Mouse (Mus musculus): ENCODE data around the gene Ears2. TPM values are rescaled to one million over a fixed set of nuclear protein-coding genes. Genes with fewer than 3 reads are reported as not detected.
A peak's percentile ranks its signal among the peaks of the same experiment; 100 is the strongest.

Ears2 gene
- polyA plus RNA-seq, 1 experiment = 10.8 TPM

DNA sequence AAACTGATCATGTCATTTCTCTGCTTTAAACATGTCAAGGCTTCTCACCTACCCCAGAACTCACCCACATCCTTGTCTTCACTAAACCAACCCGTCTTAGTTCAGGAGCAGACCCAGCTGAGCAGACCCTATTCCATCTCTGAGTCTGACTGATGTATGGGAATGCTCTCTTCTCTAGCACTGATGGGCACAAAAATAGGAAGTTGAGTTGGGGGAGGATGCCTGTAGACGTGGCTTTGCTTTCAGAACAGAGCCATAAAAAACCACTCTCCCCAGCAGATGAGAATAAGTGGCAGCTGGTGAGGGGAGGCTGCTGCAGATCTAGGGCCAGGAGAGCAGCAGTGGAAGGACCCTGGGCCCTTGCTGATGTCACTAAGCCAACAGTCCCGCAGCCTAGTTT lies 33.7 kb downstream of the Ears2 start:
- Histone ChIP-seq H3K4me3 (no peak overlapping the region), H3ac (ENCODE audit: control insufficient read depth, insufficient read length) (no peak overlapping the region), H3K79me2 (ENCODE audit: control insufficient read depth, insufficient read depth) (no peaks in the 10 kb centered on the region), H3K36me3 (ENCODE audit: control insufficient read depth, insufficient read depth) (no peaks in the 10 kb centered on the region), H3K27me3 (ENCODE audit: control insufficient read depth, insufficient read depth, insufficient read length) (no peaks in the 10 kb centered on the region), H3K4me2 (ENCODE audit: low read depth) (no peak overlapping the region)
- TF ChIP-seq CEBPB (IDR thresholded peaks at IDR 0.05; ENCODE audit: insufficient read depth, poor library complexity, severe bottlenecking) (no peak), POLR2A (IDR thresholded peaks at IDR 0.05; ENCODE audit: insufficient read length, low read depth) (no peak), E2F4 (IDR thresholded peaks at IDR 0.05; ENCODE audit: insufficient read depth) (no peak)

DNA sequence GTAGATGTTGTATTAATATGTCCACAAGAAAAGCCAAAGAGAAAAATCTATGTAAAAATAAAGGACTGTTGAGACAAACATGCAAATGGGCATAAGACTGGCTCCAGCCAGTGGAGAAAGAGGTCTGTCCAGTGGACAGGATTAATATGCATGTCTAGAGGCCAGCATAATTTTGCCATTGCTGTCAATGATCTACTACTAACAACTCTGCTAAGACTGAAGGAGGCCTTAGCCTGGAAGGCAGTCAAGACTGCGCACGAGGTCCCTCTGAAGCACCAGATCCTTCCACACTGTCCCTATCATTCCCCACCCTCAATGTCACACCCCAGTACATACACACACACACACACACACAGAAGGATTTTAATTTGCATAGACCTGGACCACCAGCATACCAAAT lies 44.9 kb downstream of the Ears2 start:
- TF ChIP-seq MYOD1 (IDR thresholded peaks at IDR 0.05; ENCODE audit: control insufficient read depth in 1 of 3, insufficient read length in 2 of 3, low read depth in 2 of 3) (no peak), REST (IDR thresholded peaks at IDR 0.05; ENCODE audit: insufficient read depth, insufficient read length) (no peak), POLR2AphosphoS2 (IDR thresholded peaks at IDR 0.05; ENCODE audit: insufficient read length, low read depth) (no peak), TCF3 (IDR thresholded peaks at IDR 0.05; ENCODE audit: insufficient read length, low read depth) (no peak), MYOG (IDR thresholded peaks at IDR 0.05; ENCODE audit: control insufficient read depth in 1 of 3, insufficient read depth in 1 of 3, insufficient read length in 2 of 3, low read depth in 2 of 3) (no peak), CEBPB (IDR thresholded peaks at IDR 0.05; ENCODE audit: insufficient read depth, poor library complexity, severe bottlenecking) (no peak), USF1 (IDR thresholded peaks at IDR 0.05; ENCODE audit: low read depth) (no peak), MAX (IDR thresholded peaks at IDR 0.05; ENCODE audit: low read depth) (no peak), SRF (IDR thresholded peaks at IDR 0.05; ENCODE audit: control insufficient read depth, insufficient read length, low read depth) (no peak), POLR2A (IDR thresholded peaks at IDR 0.05; ENCODE audit: insufficient read length, low read depth) (no peak), TCF12 (IDR thresholded peaks at IDR 0.05; ENCODE audit: insufficient read depth, poor library complexity, severe bottlenecking) (no peak), E2F4 (IDR thresholded peaks at IDR 0.05; ENCODE audit: insufficient read depth) (no peak)
- Histone ChIP-seq H3K4me3 (no peak overlapping the region), H3ac (ENCODE audit: control insufficient read depth, insufficient read length) (no peak overlapping the region), H3K27me3 (ENCODE audit: control insufficient read depth, insufficient read depth, insufficient read length) (no peaks in the 10 kb centered on the region), H3K36me3 (ENCODE audit: control insufficient read depth, insufficient read depth) (no peaks in the 10 kb centered on the region), H3K79me2 (ENCODE audit: control insufficient read depth, insufficient read depth) (peaks cover 29% of the 10 kb centered on the region), H3K4me2 (ENCODE audit: low read depth) (no peak overlapping the region)

DNA sequence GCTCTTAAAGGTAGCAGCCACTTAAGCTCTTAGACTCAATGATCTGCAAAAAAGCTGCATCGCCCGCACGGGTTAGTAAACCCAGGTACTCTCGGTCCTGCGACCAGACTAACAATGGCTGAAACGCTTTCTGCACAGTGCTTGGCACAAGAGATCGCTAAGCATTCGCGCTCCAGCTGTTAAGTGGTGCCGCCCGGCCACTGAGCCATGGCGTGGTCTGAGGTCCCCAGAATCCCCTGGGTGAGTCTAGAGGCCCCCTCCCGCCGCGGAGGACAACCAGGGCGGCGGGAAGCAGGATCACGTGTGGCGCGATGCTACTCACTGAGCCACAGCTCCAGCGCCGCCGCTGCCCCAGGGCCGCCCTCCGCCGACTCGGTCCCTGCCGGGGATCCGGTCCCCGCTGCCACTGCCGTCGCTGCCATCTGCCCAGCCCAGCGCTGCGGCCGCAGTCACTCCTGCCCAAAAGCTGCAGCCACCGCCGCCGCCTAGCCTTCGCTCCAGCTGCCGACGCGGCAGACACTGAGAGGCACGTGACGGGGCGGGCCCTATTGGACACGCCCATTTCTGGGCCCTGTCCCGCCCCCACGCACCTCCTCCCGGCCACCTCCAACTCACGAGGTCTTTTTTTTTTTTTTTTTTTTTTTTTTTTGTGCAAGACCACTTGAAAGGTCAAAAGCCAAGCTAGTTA lies 46.3 kb downstream of the Ears2 start, which contains the start of gene Gga2:
Gene Gga2, minus strand, starts transcription at position 556 of the 688 bp plus-strand sequence.
- peak within 1 kb of the TSS; percentile 25 for H3ac ChIP-seq (ENCODE audit: control insufficient read depth, insufficient read length)
- peak within 1 kb of the TSS; percentile 65 for H3K4me3 ChIP-seq
- H3K79me2 ChIP-seq (ENCODE audit: control insufficient read depth, insufficient read depth) = peaks cover 41% of the 10 kb centered on the region
- TF ChIP-seq MYOG (IDR thresholded peaks at IDR 0.05; ENCODE audit: control insufficient read depth in 1 of 3, insufficient read depth in 1 of 3, insufficient read length in 2 of 3, low read depth in 2 of 3) = peak in 2 of 3 experiments; percentile 73
- TF ChIP-seq POLR2A (IDR thresholded peaks at IDR 0.05; ENCODE audit: insufficient read length, low read depth) = peak; percentile 99
- TF ChIP-seq MAX (IDR thresholded peaks at IDR 0.05; ENCODE audit: low read depth) = no peak
- TF ChIP-seq REST (IDR thresholded peaks at IDR 0.05; ENCODE audit: insufficient read depth, insufficient read length) = peak; percentile 9
- TF ChIP-seq E2F4 (IDR thresholded peaks at IDR 0.05; ENCODE audit: insufficient read depth) = no peak
- no peak for TF ChIP-seq TCF12 (IDR thresholded peaks at IDR 0.05; ENCODE audit: insufficient read depth, poor library complexity, severe bottlenecking)
- peak in 2 of 3 experiments; percentile 54 to 80 for TF ChIP-seq MYOD1 (IDR thresholded peaks at IDR 0.05; ENCODE audit: control insufficient read depth in 1 of 3, insufficient read length in 2 of 3, low read depth in 2 of 3)
- peak; percentile 98 for TF ChIP-seq POLR2AphosphoS2 (IDR thresholded peaks at IDR 0.05; ENCODE audit: insufficient read length, low read depth)
- peak; percentile 89 for TF ChIP-seq USF1 (IDR thresholded peaks at IDR 0.05; ENCODE audit: low read depth)
- TF ChIP-seq SRF (IDR thresholded peaks at IDR 0.05; ENCODE audit: control insufficient read depth, insufficient read length, low read depth) = peak; percentile 28
- TF ChIP-seq TCF3 (IDR thresholded peaks at IDR 0.05; ENCODE audit: insufficient read length, low read depth) = no peak
- peak within 1 kb of the TSS; percentile 97 for H3K4me2 ChIP-seq (ENCODE audit: low read depth)
- H3K36me3 ChIP-seq (ENCODE audit: control insufficient read depth, insufficient read depth) = no peaks in the 10 kb centered on the region
- H3K27me3 ChIP-seq (ENCODE audit: control insufficient read depth, insufficient read depth, insufficient read length) = no peaks in the 10 kb centered on the region

GRCm38 (mm10) chr7:122020273-122020666 lies 46.8 kb downstream of the Ears2 start:
- TF ChIP-seq SRF (IDR thresholded peaks at IDR 0.05; ENCODE audit: control insufficient read depth, insufficient read length, low read depth) (no peak), MAX (IDR thresholded peaks at IDR 0.05; ENCODE audit: low read depth) (no peak), MYOD1 (IDR thresholded peaks at IDR 0.05; ENCODE audit: control insufficient read depth in 1 of 3, insufficient read length in 2 of 3, low read depth in 2 of 3) (no peak), MYOG (IDR thresholded peaks at IDR 0.05; ENCODE audit: control insufficient read depth in 1 of 3, insufficient read depth in 1 of 3, insufficient read length in 2 of 3, low read depth in 2 of 3) (no peak), E2F4 (IDR thresholded peaks at IDR 0.05; ENCODE audit: insufficient read depth) (no peak), TCF12 (IDR thresholded peaks at IDR 0.05; ENCODE audit: insufficient read depth, poor library complexity, severe bottlenecking) (no peak), POLR2AphosphoS2 (IDR thresholded peaks at IDR 0.05; ENCODE audit: insufficient read length, low read depth) (no peak), CEBPB (IDR thresholded peaks at IDR 0.05; ENCODE audit: insufficient read depth, poor library complexity, severe bottlenecking) (no peak), TCF3 (IDR thresholded peaks at IDR 0.05; ENCODE audit: insufficient read length, low read depth) (no peak), POLR2A (IDR thresholded peaks at IDR 0.05; ENCODE audit: insufficient read length, low read depth) (no peak), REST (IDR thresholded peaks at IDR 0.05; ENCODE audit: insufficient read depth, insufficient read length) (no peak), USF1 (IDR thresholded peaks at IDR 0.05; ENCODE audit: low read depth) (no peak)
- Histone ChIP-seq H3K79me2 (ENCODE audit: control insufficient read depth, insufficient read depth) (peaks cover 41% of the 10 kb centered on the region), H3ac (ENCODE audit: control insufficient read depth, insufficient read length) (peak overlapping the region; percentile 25), H3K27me3 (ENCODE audit: control insufficient read depth, insufficient read depth, insufficient read length) (no peaks in the 10 kb centered on the region), H3K4me2 (ENCODE audit: low read depth) (peak overlapping the region; percentile 97), H3K4me3 (peak overlapping the region; percentile 65), H3K36me3 (ENCODE audit: control insufficient read depth, insufficient read depth) (no peaks in the 10 kb centered on the region)
